Mouse (Mus musculus) ES-Bruce4 (cell line): ENCODE results near the gene Olfr221. TPM values are rescaled to one million over a fixed set of nuclear protein-coding genes. Genes with fewer than 3 reads are reported as not detected.

Source experiments
- H3K27ac ChIP-seq: 2 replicates; pipeline ENCODE4 v1.5.1; 2012; ENCODE audit warnings: low read length, inconsistent platforms; ENCODE audit not compliant: insufficient read depth
- H3K27me3 ChIP-seq: 2 replicates; pipeline ENCODE4 v1.6.1; 2012; ENCODE audit warnings: mild to moderate bottlenecking, low read length, inconsistent platforms; ENCODE audit not compliant: control insufficient read depth, poor library complexity, insufficient read depth, severe bottlenecking
- H3K36me3 ChIP-seq: 2 replicates; pipeline ENCODE4 v1.6.1; 2012; ENCODE audit warnings: inconsistent platforms, mild to moderate bottlenecking, low read length, moderate library complexity; ENCODE audit not compliant: control insufficient read depth, poor library complexity, insufficient read depth, severe bottlenecking
- H3K4me1 ChIP-seq: one replicate; pipeline ENCODE4 v1.8.1; 2011; ENCODE audit warnings: low read length; ENCODE audit not compliant: control insufficient read depth, insufficient read depth
- H3K4me3 ChIP-seq: 2 replicates; pipeline ENCODE4 v1.5.1; 2011; ENCODE audit warnings: low read depth, mild to moderate bottlenecking, low read length
- H3K9ac ChIP-seq: 2 replicates; pipeline ENCODE4 v1.6.1; 2012; ENCODE audit warnings: low read depth, mild to moderate bottlenecking, inconsistent platforms; ENCODE audit not compliant: poor library complexity, severe bottlenecking
- H3K9me3 ChIP-seq: replicated peaks from 2 replicates; pipeline ENCODE4 v1.6.1; 2012; ENCODE audit warnings: mild to moderate bottlenecking, low read length, inconsistent platforms; ENCODE audit not compliant: control insufficient read depth, poor library complexity, insufficient read depth, severe bottlenecking
- CTCF ChIP-seq: IDR thresholded peaks from one replicate; pipeline ENCODE4 v1.8.1; 2011; ENCODE audit warnings: low read depth, low read length
- EP300 ChIP-seq: IDR thresholded peaks from 2 replicates; pipeline ENCODE4 v1.6.1; 2011; ENCODE audit warnings: low read depth, low read length; ENCODE audit not compliant: insufficient read depth
- POLR2A ChIP-seq: IDR thresholded peaks from one replicate; pipeline ENCODE4 v1.8.1; 2011; ENCODE audit warnings: low read length; ENCODE audit not compliant: insufficient read depth
- polyA plus RNA-seq: library from polyadenylated mRNA; stranded (reverse); fragments of >200 nt; gene quantifications from 2 replicates; pipeline ENCODE4 v1.2.4, GENCODE M21; 2011; ENCODE audit warnings: low read depth; ENCODE audit not compliant: missing spikeins, insufficient read depth, insufficient read length

Olfr221 gene
- polyA plus RNA-seq, 1 experiment: not detected

DNA sequence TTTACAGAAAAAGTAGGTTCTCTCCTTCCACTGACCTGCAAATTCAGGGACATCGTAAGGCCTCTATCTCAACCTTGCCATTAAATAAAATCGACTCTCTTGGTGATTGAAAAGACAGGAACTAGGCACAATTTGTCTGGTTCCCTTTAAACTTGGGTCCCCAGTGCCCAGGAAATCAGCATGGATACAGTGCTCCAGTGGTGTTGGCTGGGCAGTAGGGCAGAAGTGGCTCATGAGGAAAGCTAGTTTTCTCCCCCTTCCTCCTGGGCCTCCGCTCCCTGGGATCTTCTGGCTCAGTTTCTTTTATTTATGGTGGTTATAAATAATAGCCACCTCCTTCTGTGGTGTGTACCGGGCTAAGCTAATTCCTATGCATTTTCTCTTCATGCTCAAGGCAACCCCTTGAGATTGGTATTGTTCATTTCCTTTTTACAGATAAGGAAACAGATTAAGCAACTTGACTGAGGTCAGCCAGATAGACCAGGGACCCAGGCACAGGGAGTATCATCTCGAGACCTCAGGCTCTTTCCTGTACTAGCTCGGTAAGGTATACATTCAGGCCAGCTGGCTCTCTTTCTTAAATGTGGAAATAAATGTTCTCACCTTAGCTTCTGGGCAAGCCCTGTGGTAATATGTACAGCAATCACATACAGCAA lies 26.7 kb downstream of the Olfr221 start, which contains the start of gene Tmem253:
Tmem253 (plus strand) TSS at position 214 of the 656 bp plus-strand sequence.
- no peaks in the 10 kb centered on the region for H3K36me3 ChIP-seq
- no peaks in the 10 kb centered on the region for H3K27me3 ChIP-seq
- H3K4me1 ChIP-seq: peaks cover 8% of the 10 kb centered on the region
- H3K4me3 ChIP-seq: peak within 1 kb of the TSS; percentile 97
- TF ChIP-seq CTCF (no peak), EP300 (no peak), POLR2A (no peak)
- H3K27ac ChIP-seq: peak within 1 kb of the TSS; percentile 98
- H3K9ac ChIP-seq: peak within 1 kb of the TSS; percentile 98
- H3K9me3 ChIP-seq: no peaks in the 10 kb centered on the region

DNA sequence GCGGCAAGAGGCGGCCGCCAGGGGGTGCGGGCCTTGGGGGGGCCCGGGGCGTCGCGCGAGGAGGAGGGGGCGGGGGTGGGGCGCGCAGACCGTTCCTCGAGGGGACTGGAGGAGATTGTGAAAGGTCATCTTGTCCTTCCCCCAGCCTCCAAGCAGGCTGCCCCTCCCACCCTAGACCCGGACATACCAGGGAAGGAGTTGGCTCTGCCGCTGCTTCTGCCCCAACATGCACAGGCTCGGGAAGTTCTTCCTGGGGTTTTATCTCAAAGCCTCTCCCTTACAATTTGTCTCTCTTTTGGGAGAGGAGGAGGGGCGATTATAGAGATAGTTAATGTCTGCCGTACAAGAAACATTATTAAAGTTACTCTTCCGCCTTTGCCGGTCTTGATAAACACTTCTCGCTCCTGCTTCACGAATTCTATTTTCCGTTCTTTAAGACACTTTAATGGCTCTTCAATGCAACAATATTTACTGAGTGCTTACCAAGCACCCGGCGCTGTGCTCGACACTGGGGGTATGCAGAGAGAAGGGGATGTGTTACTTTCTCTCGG lies 27.4 kb downstream of the Olfr221 start:
- H3K9ac ChIP-seq: peak overlapping the region; percentile 98
- H3K4me1 ChIP-seq: peaks cover 9% of the 10 kb centered on the region
- peak overlapping the region; percentile 98 for H3K27ac ChIP-seq
- no peaks in the 10 kb centered on the region for H3K27me3 ChIP-seq
- TF ChIP-seq CTCF (no peak), EP300 (0 out of 2 replicates have a peak, but pooled peaks have one; percentile 59), POLR2A (peak; percentile 46)
- peak overlapping the region; percentile 97 for H3K4me3 ChIP-seq
- no peaks in the 10 kb centered on the region for H3K9me3 ChIP-seq
- H3K36me3 ChIP-seq: no peaks in the 10 kb centered on the region

DNA sequence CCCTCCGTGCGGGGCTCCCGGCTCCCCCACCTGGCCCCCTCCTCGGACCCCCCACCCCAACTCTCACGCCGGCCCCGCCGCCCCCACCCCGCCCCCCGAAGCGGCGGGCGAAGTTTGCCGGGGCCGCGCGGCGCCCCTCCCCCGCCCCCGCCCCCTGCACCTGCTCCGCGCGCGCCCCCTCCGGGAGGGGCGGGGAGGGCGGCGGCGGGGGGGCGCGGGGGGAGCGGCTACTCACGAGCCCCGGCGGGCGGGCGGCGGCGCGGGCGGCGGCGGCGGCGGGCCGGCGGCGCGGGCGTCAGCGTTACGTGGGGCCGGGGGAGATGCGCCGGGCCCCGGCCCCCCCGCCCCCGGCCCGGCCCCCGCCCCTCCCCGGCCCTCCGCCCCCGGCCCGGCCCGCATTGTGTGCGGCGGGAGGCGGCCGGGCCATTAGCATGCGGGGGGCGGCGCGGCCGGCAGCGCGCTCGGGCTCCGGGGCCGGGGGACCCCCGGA lies 27.9 kb downstream of the Olfr221 start:
- H3K27ac ChIP-seq: no peak overlapping the region
- H3K36me3 ChIP-seq: no peaks in the 10 kb centered on the region
- no peaks in the 10 kb centered on the region for H3K9me3 ChIP-seq
- peaks cover 10% of the 10 kb centered on the region for H3K4me1 ChIP-seq
- H3K4me3 ChIP-seq: no peak overlapping the region; the same call in 1 of the 2 replicates
- TF ChIP-seq POLR2A (no peak), EP300 (no peak), CTCF (no peak)
- no peaks in the 10 kb centered on the region for H3K27me3 ChIP-seq
- peak overlapping the region; percentile 98 for H3K9ac ChIP-seq

DNA sequence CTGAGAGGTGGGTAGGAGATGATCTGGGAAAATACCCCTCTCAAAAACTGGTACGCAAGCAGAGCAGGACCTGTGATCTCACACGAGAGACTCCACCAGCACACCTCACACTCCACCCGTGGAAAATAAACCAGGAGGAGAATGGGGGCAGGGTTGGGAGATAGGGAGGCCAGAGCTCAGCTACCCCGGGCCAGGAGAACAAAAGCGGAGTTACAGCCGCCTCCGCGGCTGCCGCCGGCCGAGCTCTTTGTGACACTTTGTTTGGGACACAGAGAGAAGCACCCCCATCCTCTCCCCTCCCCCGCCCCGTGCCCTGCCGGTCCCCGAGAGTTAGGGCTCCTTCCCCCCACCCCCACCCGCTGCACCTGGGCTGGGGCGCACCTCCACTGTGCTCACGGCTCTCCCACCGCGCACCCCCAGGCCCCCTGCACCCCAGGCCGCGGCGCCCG lies 28.5 kb downstream of the Olfr221 start:
- H3K9ac ChIP-seq: peak overlapping the region; percentile 98
- H3K36me3 ChIP-seq: no peaks in the 10 kb centered on the region
- peak overlapping the region; percentile 95 for H3K27ac ChIP-seq
- TF ChIP-seq POLR2A (no peak), CTCF (no peak), EP300 (no peak)
- no peaks in the 10 kb centered on the region for H3K9me3 ChIP-seq
- peak overlapping the region; percentile 97 for H3K4me3 ChIP-seq
- H3K4me1 ChIP-seq: peaks cover 10% of the 10 kb centered on the region
- H3K27me3 ChIP-seq: no peaks in the 10 kb centered on the region

DNA sequence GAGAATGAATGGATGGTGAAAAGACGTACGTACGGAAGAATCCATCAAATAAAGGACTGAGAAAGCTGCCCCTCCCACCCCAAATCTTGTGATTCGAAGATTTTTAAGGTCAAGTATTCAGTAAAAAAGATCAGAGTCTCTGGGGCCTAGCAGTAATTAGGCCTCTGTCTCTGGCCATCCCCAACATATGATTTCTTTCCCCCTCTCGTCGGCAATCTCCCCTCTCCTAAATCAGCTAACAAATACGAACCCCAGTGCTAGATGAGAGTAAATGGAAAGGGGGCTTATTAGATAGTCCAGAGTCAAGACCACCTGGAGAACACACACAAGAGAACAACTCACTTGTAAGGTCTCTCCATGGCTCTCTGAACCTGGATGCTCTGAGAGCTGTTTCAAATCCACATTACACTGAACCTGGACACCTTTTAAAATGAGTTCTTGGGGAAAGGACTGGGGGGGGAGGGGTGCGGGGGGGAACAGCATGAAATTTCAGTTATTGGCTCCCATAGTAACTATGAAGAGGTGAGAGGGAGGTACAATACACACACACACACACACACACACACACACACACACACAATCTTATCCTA lies 29.1 kb downstream of the Olfr221 start:
- Histone ChIP-seq H3K4me1 (peaks cover 6% of the 10 kb centered on the region), H3K36me3 (no peaks in the 10 kb centered on the region), H3K9me3 (no peaks in the 10 kb centered on the region), H3K27me3 (no peaks in the 10 kb centered on the region), H3K4me3 (no peak overlapping the region), H3K9ac (peak overlapping the region; percentile 98), H3K27ac (peak overlapping the region; percentile 95)
- TF ChIP-seq EP300 (no peak), CTCF (no peak), POLR2A (no peak)
